Mouse (Mus musculus): ENCODE results near the gene Ttc34. TPM values are rescaled to one million over a fixed set of nuclear protein-coding genes. Genes with fewer than 3 reads are reported as not detected.

Ttc34 gene
- not detected for polyA plus RNA-seq (2017; shearing (Covaris generic))

DNA sequence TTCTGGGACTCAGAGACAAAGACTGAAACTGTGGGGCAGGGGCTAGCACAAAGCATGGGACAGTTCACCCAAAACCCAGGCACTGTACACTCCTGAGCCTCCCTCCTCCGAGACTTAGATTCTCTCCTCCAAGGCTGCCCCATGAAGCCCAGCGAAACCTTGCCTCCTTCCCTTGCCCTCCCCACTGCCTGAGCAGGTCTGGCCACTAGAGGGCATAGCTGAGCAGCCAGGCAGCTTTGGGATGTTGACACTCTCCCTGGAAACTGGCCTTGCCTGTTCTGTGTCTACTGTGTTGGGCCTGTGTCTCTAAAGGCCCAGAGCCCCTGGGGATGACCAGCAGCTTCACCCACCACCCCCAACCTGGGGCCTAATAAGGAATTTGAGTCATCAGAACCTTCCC, at the start of gene Ttc34:
Ttc34 (plus strand) TSS at position 290 of the 400 bp plus-strand sequence.

GRCm38 (mm10) chr4:154869440-154869839, 32.2 kb downstream of the Ttc34 start, which contains the start of gene Mmel1:
TSS of gene Mmel1 (plus strand) at chr4:154869585.

DNA sequence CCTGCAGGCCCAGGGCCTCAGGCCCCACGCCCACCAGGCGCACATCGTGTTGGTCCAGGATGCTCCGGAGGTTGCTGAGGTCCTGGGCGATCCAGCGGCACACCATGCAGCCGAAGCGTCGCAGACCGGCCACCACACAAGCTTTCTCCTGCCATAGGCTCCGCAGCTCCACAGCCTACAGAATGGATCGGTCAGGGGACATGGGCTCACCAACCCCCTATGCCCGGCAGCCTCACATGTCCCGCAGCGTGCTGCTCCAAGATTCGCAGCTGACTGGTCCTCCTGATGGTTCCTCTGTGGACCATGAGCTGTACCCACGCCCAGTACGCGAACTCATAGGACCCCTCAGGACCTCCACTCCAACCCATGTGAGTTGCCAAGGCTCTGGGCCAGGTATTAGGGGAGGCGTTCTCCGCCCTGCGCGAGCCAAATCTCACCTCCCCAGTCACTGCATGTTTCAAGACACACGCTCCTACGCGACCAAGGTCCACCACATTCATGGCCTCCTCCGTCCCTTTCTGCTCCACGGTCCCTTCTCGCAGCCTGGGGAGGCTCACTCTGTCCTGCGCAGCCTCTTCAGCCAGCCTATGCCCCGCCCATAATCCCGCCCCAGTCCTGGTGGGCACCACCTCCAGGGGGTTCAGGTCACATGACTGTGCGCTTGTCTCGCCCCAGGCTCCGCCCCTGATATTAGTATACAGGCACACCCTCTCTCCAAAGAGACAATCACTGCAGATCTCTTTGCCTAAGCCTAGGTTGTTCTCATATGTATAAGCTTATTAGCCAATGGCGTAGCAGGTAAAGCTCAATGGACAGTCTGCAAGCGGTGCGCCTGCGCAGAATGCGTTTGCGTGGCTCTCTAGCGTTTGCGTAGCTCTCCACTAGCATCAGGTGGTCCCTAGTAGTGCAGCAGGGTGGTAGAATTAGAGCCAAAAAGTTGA, 61.5 kb downstream of the Ttc34 start, which contains the start of gene Fam213b:
Fam213b (minus strand) TSS at position 630 of the 941 bp plus-strand sequence.

Other genes starting within 250 kb of the Ttc34 start
- gene Prdm16, start 200.6 kb upstream of the Ttc34 start, polyA plus RNA-seq (2017; shearing (Covaris generic)) = 6.6 TPM
- gene Actrt2, start 169.6 kb upstream of the Ttc34 start, polyA plus RNA-seq (2017; shearing (Covaris generic)) = not detected
- gene Mmel1, start 32.1 kb downstream of the Ttc34 start, polyA plus RNA-seq (2017; shearing (Covaris generic)) = not detected
- gene Fam213b, start 61.7 kb downstream of the Ttc34 start, polyA plus RNA-seq (2017; shearing (Covaris generic)) = 7.7 TPM
- 14.6 TPM for gene Tnfrsf14, start 91.1 kb downstream of the Ttc34 start, polyA plus RNA-seq (2017; shearing (Covaris generic))
- gene Hes5, start 123.5 kb downstream of the Ttc34 start, polyA plus RNA-seq (2017; shearing (Covaris generic)) = 0.67 TPM
- 81.8 TPM for gene Pank4, start 126.7 kb downstream of the Ttc34 start, polyA plus RNA-seq (2017; shearing (Covaris generic))
- gene Plch2, start 219.3 kb downstream of the Ttc34 start, polyA plus RNA-seq (2017; shearing (Covaris generic)) = 0.15 TPM
- 14.5 TPM for gene Pex10, start 229.6 kb downstream of the Ttc34 start, polyA plus RNA-seq (2017; shearing (Covaris generic))
- 185 TPM for gene Rer1, start 248.9 kb downstream of the Ttc34 start, polyA plus RNA-seq (2017; shearing (Covaris generic))
- gene Morn1, start 249.1 kb downstream of the Ttc34 start, polyA plus RNA-seq (2017; shearing (Covaris generic)) = 2.3 TPM